In genomic region chr2:152049611-152050270, GRCm38 (mm10) we compare ENCODE assay signal across 11 mouse cellular contexts. TPM values are rescaled to one million over a fixed set of nuclear protein-coding genes. Genes with fewer than 3 reads are reported as not detected.
DNase-seq lines count a peak whose midpoint lies in the region; ATAC-seq and TF ChIP-seq lines count a peak whose summit lies in the region.
"Had no signal": no experiment of that assay in that cellular context is flagged by ENCODE, and none has a peak within 500 bp of the region (broad histone marks: within the 10 kb centered on the region; RNA-seq: fewer than 3 reads in every experiment).

No protein-coding gene starts in this region.

- no peak for ATAC-seq in intestine, embryonic 14.5 days (replicated peaks; ENCODE audit: low FRiP score, low TSS enrichment, low read depth)
- no peak for ATAC-seq in intestine, embryonic 16.5 days
- no peak; the same call in 1 of the 2 replicates for ATAC-seq in hindbrain, embryonic 11.5 days (ENCODE audit: low FRiP score)
- ATAC-seq in midbrain, embryonic 13.5 days, result no peak

- H3K27ac ChIP-seq in intestine, embryonic 14.5 days (ENCODE audit: low read depth), result no peak overlapping the region
- no peak overlapping the region for H3K27ac ChIP-seq in intestine, embryonic 16.5 days (ENCODE audit: low read length)
- H3K27ac ChIP-seq in embryonic facial prominence, embryonic 10.5 days (replicated peaks), result peak overlapping the region; percentile 85; the same call in 1 of the 2 replicates
- H3K27ac ChIP-seq in hindbrain, embryonic 11.5 days (ENCODE audit: low read depth, low read length), result peak overlapping the region; percentile 98
- peak overlapping the region; percentile 94 for H3K27ac ChIP-seq in midbrain, embryonic 13.5 days
- H3K27ac ChIP-seq in cerebellum, adult 2 months (ENCODE audit: insufficient read depth, low read length), result no peak overlapping the region

- DNase-seq in intestine, embryonic 14.5 days (ENCODE audit: low spot score), result no peak
- DNase-seq in embryonic facial prominence, embryonic 10.5 days (ENCODE audit: low spot score), result peak; percentile 33
- peak; percentile 67 for DNase-seq in hindbrain, embryonic 11.5 days (ENCODE audit: low spot score)
- no peak for DNase-seq in thymus, adult 18-20 months
- DNase-seq in layer of hippocampus, postnatal 25 days (ENCODE audit: extremely low spot score in 1 of 2, low spot score in 1 of 2), result no peak
- no peak for DNase-seq in cerebellum, adult 2 months
- DNase-seq: gastrocnemius, postnatal 14 days; kidney, postnatal 25 days had no signal

- no peak for TF ChIP-seq CTCF in cerebellum, adult 2 months (IDR thresholded peaks at IDR 0.05; ENCODE audit: borderline replicate concordance, insufficient read depth, low read depth, low read length)

- peaks cover 3% of the 10 kb centered on the region; the same call in 1 of the 2 replicates for H3K9me3 ChIP-seq in intestine, embryonic 14.5 days (ENCODE audit: control insufficient read depth, low read length)
- H3K9me3 ChIP-seq in intestine, embryonic 16.5 days (ENCODE audit: control insufficient read depth, low read length), result no peaks in the 10 kb centered on the region
- H3K9me3 ChIP-seq in embryonic facial prominence, embryonic 10.5 days, result no peaks in the 10 kb centered on the region
- H3K9me3 ChIP-seq in hindbrain, embryonic 11.5 days (ENCODE audit: control insufficient read depth, low read length), result no peaks in the 10 kb centered on the region
- H3K9me3 ChIP-seq in midbrain, embryonic 13.5 days, result no peaks in the 10 kb centered on the region

- no peak for TF ChIP-seq POLR2A in cerebellum, adult 2 months (IDR thresholded peaks at IDR 0.05; ENCODE audit: borderline replicate concordance, insufficient read depth, low read length)

- 0 out of 2 replicates have a peak overlapping the region, but pooled peaks have one; percentile 48 for H3K4me3 ChIP-seq in intestine, embryonic 14.5 days (ENCODE audit: low read depth, low read length)
- H3K4me3 ChIP-seq in intestine, embryonic 16.5 days (ENCODE audit: low read length), result no peak overlapping the region
- H3K4me3 ChIP-seq in embryonic facial prominence, embryonic 10.5 days, result peak overlapping the region; percentile 67
- H3K4me3 ChIP-seq in hindbrain, embryonic 11.5 days (ENCODE audit: low read depth, low read length), result peak overlapping the region; percentile 37; the same call in 1 of the 2 replicates
- peak overlapping the region; percentile 47 for H3K4me3 ChIP-seq in midbrain, embryonic 13.5 days (replicated peaks)
- no peak overlapping the region for H3K4me3 ChIP-seq in cerebellum, adult 2 months (replicated peaks; ENCODE audit: insufficient read depth, low read depth, low read length)

- H3K27me3 ChIP-seq in intestine, embryonic 14.5 days (replicated peaks; ENCODE audit: control insufficient read depth, insufficient read depth, low read length), result peaks cover 65% of the 10 kb centered on the region
- peaks cover 41% of the 10 kb centered on the region for H3K27me3 ChIP-seq in intestine, embryonic 16.5 days (replicated peaks; ENCODE audit: control insufficient read depth, insufficient read depth, low read length)
- peaks cover 97% of the 10 kb centered on the region for H3K27me3 ChIP-seq in embryonic facial prominence, embryonic 10.5 days (replicated peaks; ENCODE audit: low read depth, poor library complexity, severe bottlenecking)
- H3K27me3 ChIP-seq in hindbrain, embryonic 11.5 days (ENCODE audit: control insufficient read depth, insufficient read depth, low read length), result peaks cover 15% of the 10 kb centered on the region; the same call in 1 of the 2 replicates
- peaks cover 10% of the 10 kb centered on the region for H3K27me3 ChIP-seq in midbrain, embryonic 13.5 days
- H3K27me3 ChIP-seq in cerebellum, adult 2 months (ENCODE audit: control insufficient read depth, insufficient read depth, low read length), result peaks cover 10% of the 10 kb centered on the region; the same call in 1 of the 2 replicates

- peaks cover 17% of the 10 kb centered on the region; the same call in 1 of the 2 replicates for H3K4me1 ChIP-seq in intestine, embryonic 14.5 days (replicated peaks; ENCODE audit: control insufficient read depth, insufficient read depth, low read length)
- peaks cover 14% of the 10 kb centered on the region for H3K4me1 ChIP-seq in intestine, embryonic 16.5 days (ENCODE audit: control insufficient read depth, insufficient read depth, low read length)
- peaks cover 40% of the 10 kb centered on the region for H3K4me1 ChIP-seq in embryonic facial prominence, embryonic 10.5 days
- peaks cover 22% of the 10 kb centered on the region for H3K4me1 ChIP-seq in hindbrain, embryonic 11.5 days (replicated peaks; ENCODE audit: control insufficient read depth, insufficient read depth, low read length)
- peaks cover 62% of the 10 kb centered on the region for H3K4me1 ChIP-seq in midbrain, embryonic 13.5 days (replicated peaks)
- H3K4me1 ChIP-seq in cerebellum, adult 2 months (ENCODE audit: control insufficient read depth, insufficient read depth, low read length), result peaks cover 8% of the 10 kb centered on the region

- WGBS in intestine, embryonic 14.5 days, result 6% methylated on average over 13 of the region's 13 CpGs
- WGBS in intestine, embryonic 16.5 days, result 12% methylated on average over 13 of the region's 13 CpGs
- 2% methylated on average over 13 of the region's 13 CpGs for WGBS in embryonic facial prominence, embryonic 10.5 days
- WGBS in hindbrain, embryonic 11.5 days, result 5% methylated on average over 13 of the region's 13 CpGs
- 6% methylated on average over 13 of the region's 13 CpGs for WGBS in midbrain, embryonic 13.5 days
- WGBS in cerebellum, adult 2 months, result 73% methylated on average over 13 of the region's 13 CpGs

- peak overlapping the region; percentile 98 for H3K4me2 ChIP-seq in intestine, embryonic 14.5 days (ENCODE audit: low read length)
- H3K4me2 ChIP-seq in intestine, embryonic 16.5 days (ENCODE audit: low read depth, low read length), result no peak overlapping the region
- peak overlapping the region; percentile 93 for H3K4me2 ChIP-seq in hindbrain, embryonic 11.5 days (replicated peaks; ENCODE audit: low read depth, low read length)
- H3K4me2 ChIP-seq in midbrain, embryonic 13.5 days (replicated peaks), result peak overlapping the region; percentile 86

- no peaks in the 10 kb centered on the region for H3K36me3 ChIP-seq in intestine, embryonic 14.5 days (ENCODE audit: control insufficient read depth, insufficient read depth, low read length)
- no peaks in the 10 kb centered on the region for H3K36me3 ChIP-seq in intestine, embryonic 16.5 days (ENCODE audit: control insufficient read depth, insufficient read depth, low read length)
- H3K36me3 ChIP-seq in embryonic facial prominence, embryonic 10.5 days (replicated peaks), result no peaks in the 10 kb centered on the region
- no peaks in the 10 kb centered on the region for H3K36me3 ChIP-seq in hindbrain, embryonic 11.5 days (ENCODE audit: control insufficient read depth, insufficient read depth, low read length)
- no peaks in the 10 kb centered on the region for H3K36me3 ChIP-seq in midbrain, embryonic 13.5 days

- no peak overlapping the region for H3K9ac ChIP-seq in intestine, embryonic 14.5 days (ENCODE audit: low read length)
- H3K9ac ChIP-seq in intestine, embryonic 16.5 days (ENCODE audit: low read depth, low read length), result no peak overlapping the region
- H3K9ac ChIP-seq in hindbrain, embryonic 11.5 days (ENCODE audit: low read depth, low read length), result peak overlapping the region; percentile 77
- peak overlapping the region; percentile 81 for H3K9ac ChIP-seq in midbrain, embryonic 13.5 days (replicated peaks)

RNA-seq across cellular contexts. Expression of gene Scrt2, which starts 31.6 kb away (rescaled TPM):
- 0.07 and 0.08 TPM in 2 replicates for polyA plus RNA-seq in intestine, embryonic 14.5 days (2014; fragmentation: Nextera tagmentation; extraction: Ambion mirVana)
- not detected in 2 replicates for polyA plus RNA-seq in intestine, embryonic 16.5 days (2015; fragmentation: Nextera tagmentation; extraction: Ambion mirVana)
- polyA plus RNA-seq in embryonic facial prominence, embryonic 10.5 days (2016; fragmentation: Nextera tagmentation; extraction: Ambion mirVana), result 0.93 and 1.5 TPM in 2 replicates
- 27.1 and 31.4 TPM in 2 replicates for polyA plus RNA-seq in hindbrain, embryonic 11.5 days (2014; fragmentation: Nextera tagmentation; extraction: Ambion mirVana)
- polyA plus RNA-seq in midbrain, embryonic 13.5 days (2015; fragmentation: Nextera tagmentation; extraction: Ambion mirVana), result 16.3 and 20.0 TPM in 2 replicates
- total RNA-seq in layer of hippocampus, postnatal 25 days (2021), result 10 to 100 TPM; 21.1 to 23.1 TPM
- polyA plus RNA-seq in cerebellum, adult 2 months (2012; rRNA removed), result 14.8 and 15.4 TPM in 2 replicates
- total RNA-seq: CH12.LX had no signal

RNA-seq across cellular contexts. Expression of gene Slc52a3, which starts 53.4 kb away (rescaled TPM):
- polyA plus RNA-seq in intestine, embryonic 14.5 days (2014; fragmentation: Nextera tagmentation; extraction: Ambion mirVana), result 1.8 and 2.0 TPM in 2 replicates
- 6.9 and 7.0 TPM in 2 replicates for polyA plus RNA-seq in intestine, embryonic 16.5 days (2015; fragmentation: Nextera tagmentation; extraction: Ambion mirVana)
- 0.63 and 0.80 TPM in 2 replicates for polyA plus RNA-seq in embryonic facial prominence, embryonic 10.5 days (2016; fragmentation: Nextera tagmentation; extraction: Ambion mirVana)
- 0.56 and 0.73 TPM in 2 replicates for polyA plus RNA-seq in hindbrain, embryonic 11.5 days (2014; fragmentation: Nextera tagmentation; extraction: Ambion mirVana)
- 0.55 and 0.99 TPM in 2 replicates for polyA plus RNA-seq in midbrain, embryonic 13.5 days (2015; fragmentation: Nextera tagmentation; extraction: Ambion mirVana)
- total RNA-seq in layer of hippocampus, postnatal 25 days (2021), result 1 to 10 TPM; 2.6 TPM
- 2.1 and 2.6 TPM in 2 replicates for polyA plus RNA-seq in cerebellum, adult 2 months (2012; rRNA removed)

RNA-seq across cellular contexts. Expression of gene Srxn1, which starts 55.6 kb away (rescaled TPM):
- polyA plus RNA-seq in intestine, embryonic 14.5 days (2014; fragmentation: Nextera tagmentation; extraction: Ambion mirVana), result 12.0 and 12.4 TPM in 2 replicates
- 34.9 and 43.6 TPM in 2 replicates for polyA plus RNA-seq in intestine, embryonic 16.5 days (2015; fragmentation: Nextera tagmentation; extraction: Ambion mirVana)
- polyA plus RNA-seq in embryonic facial prominence, embryonic 10.5 days (2016; fragmentation: Nextera tagmentation; extraction: Ambion mirVana), result 10.7 and 12.4 TPM in 2 replicates
- polyA plus RNA-seq in hindbrain, embryonic 11.5 days (2014; fragmentation: Nextera tagmentation; extraction: Ambion mirVana), result 13.4 and 14.8 TPM in 2 replicates
- 13.4 and 14.9 TPM in 2 replicates for polyA plus RNA-seq in midbrain, embryonic 13.5 days (2015; fragmentation: Nextera tagmentation; extraction: Ambion mirVana)
- total RNA-seq in layer of hippocampus, postnatal 25 days (2021), result 10 to 100 TPM; 67.2 to 75.2 TPM
- polyA plus RNA-seq in cerebellum, adult 2 months (2012; rRNA removed), result 138 TPM in 2 replicates
- total RNA-seq: CH12.LX had no signal

Comparison
In these comparisons a context has a peak if more than half of its experiments do, and no peak if none do; other contexts are left out.
1. H3K4me3 ChIP-seq: peak in intestine, embryonic 14.5 days (single experiment), embryonic facial prominence, embryonic 10.5 days (single experiment), hindbrain, embryonic 11.5 days (single experiment) and midbrain, embryonic 13.5 days (single experiment); none in intestine, embryonic 16.5 days (single experiment) and cerebellum, adult 2 months (single experiment).
2. DNase-seq: peak in embryonic facial prominence, embryonic 10.5 days (single experiment) and hindbrain, embryonic 11.5 days (single experiment); none in intestine, embryonic 14.5 days (single experiment), thymus, adult 18-20 months (0 of 2), layer of hippocampus, postnatal 25 days (0 of 2) and cerebellum, adult 2 months (0 of 2).
3. H3K27ac ChIP-seq: peak in embryonic facial prominence, embryonic 10.5 days (single experiment), hindbrain, embryonic 11.5 days (single experiment) and midbrain, embryonic 13.5 days (single experiment); none in intestine, embryonic 14.5 days (single experiment), intestine, embryonic 16.5 days (single experiment) and cerebellum, adult 2 months (single experiment).
4. H3K9ac ChIP-seq: peak in hindbrain, embryonic 11.5 days (single experiment) and midbrain, embryonic 13.5 days (single experiment); none in intestine, embryonic 14.5 days (single experiment) and intestine, embryonic 16.5 days (single experiment).